Mouse (Mus musculus) brain, embryonic 14.5 days (tissue): ENCODE measurements around the gene Pdha1. TPM values are rescaled to one million over a fixed set of nuclear protein-coding genes. Genes with fewer than 3 reads are reported as not detected.

ENCODE experiments used
- DNase-seq: peaks from one replicate; pipeline ENCODE4 v3.0.0-alpha.2; 2011; ENCODE audit warnings: low read depth
- CTCF ChIP-seq: fragments of 200-500 bp; IDR thresholded peaks from 2 replicates; pipeline ENCODE4 v1.5.1; 2012; ENCODE audit warnings: inconsistent platforms, mild to moderate bottlenecking, moderate library complexity, borderline replicate concordance; ENCODE audit not compliant: insufficient read depth, insufficient read length; ENCODE audit errors: extremely low read depth
- POLR2A ChIP-seq: fragments of 200-500 bp; IDR thresholded peaks from 2 replicates; pipeline ENCODE4 v1.6.1; 2012; ENCODE audit warnings: mild to moderate bottlenecking, inconsistent platforms, borderline replicate concordance; ENCODE audit not compliant: poor library complexity, insufficient read depth, insufficient read length, severe bottlenecking; ENCODE audit errors: extremely low read depth
- polyA plus RNA-seq: library from polyadenylated mRNA; depleted of rRNA; stranded (reverse); fragments of >200 nt; gene quantifications from 2 replicates; pipeline ENCODE4 v1.2.3, GENCODE M21; 2012; rRNA removed

Pdha1 gene
- 67.0 and 76.2 TPM in 2 replicates for polyA plus RNA-seq

- TF ChIP-seq POLR2A (peak; percentile 38; the same call in 1 of the 2 replicates), CTCF (no peak)
- peak; percentile 96 for DNase-seq
Measured at GRCm38 (mm10) chrX:160137861-160138717, at the start of gene Pdha1. Pdha1 (minus strand) TSS chrX:160138413.

- no peak for DNase-seq
- TF ChIP-seq CTCF (peak; percentile 31; the same call in 1 of the 2 replicates), POLR2A (no peak)
Measured at GRCm38 (mm10) chrX:160179032-160179431, 40.8 kb upstream of the Pdha1 start.

- no peak for TF ChIP-seq POLR2A
- peak; percentile 64; the same call in 1 of the 2 replicates for TF ChIP-seq CTCF
- peak; percentile 71 for DNase-seq
Measured at GRCm38 (mm10) chrX:160170150-160170549, 31.9 kb upstream of the Pdha1 start.

GRCm38 (mm10) chrX:160166246-160166985, 28.2 kb upstream of the Pdha1 start:
- no peak for TF ChIP-seq POLR2A
- no peak for TF ChIP-seq CTCF
- DNase-seq, result peak; percentile 70

- DNase-seq, result no peak
- TF ChIP-seq CTCF (no peak), POLR2A (no peak)
Measured at GRCm38 (mm10) chrX:160164259-160164658, 26.0 kb upstream of the Pdha1 start.

- no peak for TF ChIP-seq POLR2A
- peak; percentile 51; the same call in 1 of the 2 replicates for TF ChIP-seq CTCF
Measured at GRCm38 (mm10) chrX:160153147-160153815, 15.1 kb upstream of the Pdha1 start.

GRCm38 (mm10) chrX:160148859-160149258, 10.6 kb upstream of the Pdha1 start:
- DNase-seq, result no peak
- TF ChIP-seq POLR2A (no peak), CTCF (no peak)

More at GRCm38 (mm10) chrX:160153147-160153815, 15.1 kb upstream of the Pdha1 start:
- DNase-seq, result peak; percentile 55

- DNase-seq, result no peak
- TF ChIP-seq POLR2A (no peak), CTCF (no peak)
Measured at GRCm38 (mm10) chrX:160147406-160147805, 9.2 kb upstream of the Pdha1 start.

GRCm38 (mm10) chrX:160146806-160147205, 8.6 kb upstream of the Pdha1 start:
- TF ChIP-seq POLR2A (no peak), CTCF (no peak)
- DNase-seq, result no peak

- peak; percentile 4 for DNase-seq
- no peak for TF ChIP-seq POLR2A
- TF ChIP-seq CTCF, result no peak
Measured at GRCm38 (mm10) chrX:160137177-160137860, 894 bp downstream of the Pdha1 start.
